Mouse (Mus musculus) brain, embryonic 18.5 days (tissue): Measurements from ENCODE around the gene Llcfc1.

ENCODE experiments used
- DNase-seq: peaks from one replicate; pipeline ENCODE4 v3.0.0-alpha.2; 2012; ENCODE audit warnings: low read depth, low spot score

The Llcfc1 gene

DNA sequence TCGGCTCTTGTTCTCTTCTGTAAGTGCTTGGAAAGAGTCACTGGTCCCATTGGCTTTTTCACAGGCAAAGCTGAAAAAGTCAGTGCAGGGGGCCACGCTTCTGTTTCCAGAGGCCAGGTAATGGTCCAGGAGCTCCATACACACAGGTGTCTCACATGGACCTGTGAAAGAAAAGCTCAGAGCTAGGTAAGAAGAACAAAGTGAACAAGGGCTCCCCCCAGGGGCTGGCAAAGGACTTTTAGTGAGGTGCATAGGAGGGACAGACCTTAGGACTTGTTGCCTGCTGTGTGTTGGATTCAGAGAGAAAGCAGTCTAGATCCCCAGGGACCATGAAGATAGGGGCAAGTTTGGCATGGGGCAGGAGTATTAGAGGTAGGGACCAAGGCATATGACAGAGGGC, 18.7 kb downstream of the Llcfc1 start:
- DNase-seq = no peak

DNA sequence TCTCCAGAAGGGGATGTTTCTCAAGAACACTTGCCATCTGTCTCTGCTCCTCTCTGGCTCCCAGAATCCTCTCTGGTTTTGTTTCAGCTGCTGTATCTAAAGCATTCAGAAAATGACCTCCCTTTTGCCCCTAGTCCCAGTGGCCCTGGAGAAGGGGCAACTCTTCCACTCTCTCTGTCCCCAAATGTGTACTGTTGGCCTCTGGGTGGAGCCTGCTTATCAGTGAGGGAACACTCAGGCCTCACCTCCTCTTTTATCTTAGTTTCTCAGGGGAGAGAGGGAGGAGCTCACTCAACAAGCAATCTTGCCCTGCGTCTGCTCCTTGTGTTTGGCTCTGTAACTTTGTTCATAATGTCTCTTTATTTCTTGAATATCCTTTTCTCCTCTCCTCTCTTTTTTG, 19.9 kb downstream of the Llcfc1 start, which contains the start of gene Kel:
Gene Kel, minus strand, starts transcription at position 217 of the 400 bp plus-strand sequence.
- no peak for DNase-seq

DNA sequence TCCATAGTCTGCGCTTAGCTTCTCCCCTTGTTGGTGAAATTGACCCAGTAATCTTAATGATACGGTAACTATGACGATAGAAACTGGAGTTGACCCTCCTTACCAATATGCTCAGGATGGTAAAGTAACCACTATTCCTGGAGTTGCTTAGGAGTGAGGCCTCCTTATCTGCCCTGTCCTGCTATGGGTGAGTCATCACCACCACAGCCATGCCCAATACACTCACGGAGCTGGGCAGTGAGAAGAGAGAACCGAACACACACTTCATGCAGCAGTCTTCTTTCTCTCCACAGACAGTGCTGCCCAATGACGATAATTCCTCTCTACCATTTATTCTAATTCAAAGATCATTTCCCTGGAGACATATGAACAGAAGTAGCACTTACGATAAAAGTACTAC, 22.0 kb downstream of the Llcfc1 start:
- DNase-seq = no peak

DNA sequence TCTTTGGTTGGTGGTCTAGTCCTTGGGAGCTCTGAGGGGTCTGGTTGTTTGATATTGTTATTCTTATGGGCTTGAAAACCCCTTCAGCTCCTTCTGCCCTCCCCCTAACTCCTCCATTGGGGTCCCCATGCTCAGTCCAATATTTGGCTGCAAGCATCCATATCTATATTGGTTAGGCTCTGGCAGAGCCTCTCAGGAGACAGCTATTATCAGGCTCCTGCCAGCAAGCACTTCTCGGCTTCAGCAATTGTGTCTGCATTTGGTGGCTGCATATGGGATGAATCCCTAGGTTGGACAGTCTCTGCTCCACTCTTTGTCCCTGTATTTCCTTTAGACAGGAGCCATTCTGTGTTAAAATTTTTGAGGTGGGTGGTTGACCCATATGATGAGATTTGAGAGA, 26.1 kb downstream of the Llcfc1 start:
- DNase-seq = no peak

DNA sequence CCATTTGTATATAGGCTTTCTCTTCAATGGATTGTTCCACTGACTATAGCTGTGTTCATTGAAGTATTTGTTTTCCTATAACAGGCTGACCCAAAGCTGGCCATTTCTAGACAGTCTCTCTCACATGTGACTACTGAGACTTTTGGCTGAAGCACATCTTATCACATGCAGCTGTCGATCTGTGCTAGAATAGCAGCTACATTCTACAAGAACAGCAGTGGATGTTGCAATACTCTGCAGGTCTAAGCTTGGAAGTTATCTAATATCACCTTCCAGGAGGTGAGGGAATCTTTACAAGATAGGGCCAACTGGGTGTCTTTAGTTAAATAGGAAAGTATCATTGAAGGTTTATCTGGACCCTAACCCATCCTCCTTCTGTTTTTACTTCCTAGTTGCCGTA, 37.2 kb downstream of the Llcfc1 start:
- DNase-seq = no peak

DNA sequence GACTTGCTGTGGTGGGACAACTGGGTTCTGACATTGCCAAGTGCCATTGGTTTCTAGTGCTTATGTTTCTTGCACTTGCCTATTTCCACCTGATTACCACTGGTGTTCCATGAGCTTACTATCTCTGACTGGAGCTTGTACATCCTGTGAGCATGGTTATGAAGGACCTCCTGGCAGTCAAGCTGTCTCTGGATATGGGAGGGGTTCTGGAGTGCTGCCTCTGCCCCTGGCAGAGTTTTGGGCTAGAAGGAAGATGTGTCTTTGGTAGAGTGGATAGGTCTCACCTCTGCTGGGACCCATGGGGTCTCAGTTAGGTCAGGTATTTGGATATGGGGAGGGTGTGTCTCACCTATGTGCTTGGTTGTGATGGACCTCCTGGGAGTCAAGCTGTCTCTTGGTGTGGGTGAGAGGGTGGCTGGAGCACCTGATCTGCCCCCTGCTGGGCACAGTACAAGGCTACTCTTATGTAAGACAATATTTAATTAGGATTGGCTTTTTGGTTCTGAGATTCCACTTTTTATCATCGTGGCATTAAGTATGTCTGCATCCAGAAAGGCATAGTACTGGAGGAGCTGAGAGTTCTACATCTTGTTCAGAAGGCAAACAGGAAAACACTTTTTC, 43.9 kb downstream of the Llcfc1 start:
- DNase-seq = no peak

DNA sequence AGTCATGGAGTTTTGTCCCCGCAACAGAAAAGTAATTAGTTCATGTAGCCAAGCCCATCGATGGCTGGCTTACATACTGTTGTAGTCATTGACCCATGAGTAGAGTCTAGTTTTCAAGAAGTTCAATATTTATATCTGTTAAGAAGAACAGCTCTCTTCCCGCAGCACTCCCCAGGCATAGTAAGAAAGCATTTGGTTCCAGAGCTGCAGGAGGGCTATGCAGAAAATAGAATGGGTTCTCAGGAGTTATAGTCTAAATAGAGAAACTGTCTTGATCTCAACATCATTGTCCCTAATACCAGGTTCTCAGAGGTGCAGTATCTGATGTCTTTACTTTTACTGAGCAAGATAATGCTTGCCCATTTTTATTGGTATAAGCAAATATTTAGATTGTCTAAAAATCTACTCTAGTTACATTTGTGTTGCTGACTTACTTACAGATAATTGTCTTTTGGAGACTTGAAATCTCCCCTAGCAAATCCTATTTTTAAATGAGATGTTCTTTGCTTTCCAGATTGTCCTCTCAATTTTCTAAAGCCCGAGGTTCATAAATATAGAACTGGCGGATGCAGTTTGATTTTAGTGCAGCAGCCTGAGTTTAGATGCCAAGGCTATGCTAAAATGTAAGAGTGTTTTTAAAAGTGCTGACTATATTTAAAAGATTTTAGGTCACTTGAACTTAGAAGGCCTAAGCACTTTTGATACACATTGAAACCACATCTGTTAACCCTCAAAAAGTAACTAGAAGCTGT, 50.7 kb downstream of the Llcfc1 start:
- DNase-seq = no peak
